Mouse (Mus musculus): ENCODE measurements around the gene Rnf115. TPM values are rescaled to one million over a fixed set of nuclear protein-coding genes. Genes with fewer than 3 reads are reported as not detected.

The Rnf115 gene
- total RNA-seq, 2 experiments from 2014 or later, result 56.0 to 62.3 TPM

- DNase-seq (ENCODE audit: extremely low spot score in 1 of 2, low spot score in 1 of 2), result no peak
These were observed 101.5 kb downstream of the Rnf115 start, which contains the start of the genes Pdzk1 and Cd160 for GRCm38 (mm10) chr3:96828984-96829383. Gene Pdzk1 (plus strand): TSS chr3:96829284. Gene Cd160 (minus strand): TSS chr3:96829351.

GRCm38 (mm10) chr3:96829856-96830255, 102.4 kb downstream of the Rnf115 start:
- no peak for DNase-seq (ENCODE audit: extremely low spot score in 1 of 2, low spot score in 1 of 2)

GRCm38 (mm10) chr3:96832930-96833329, 105.5 kb downstream of the Rnf115 start:
- DNase-seq (ENCODE audit: extremely low spot score in 1 of 2, low spot score in 1 of 2), result no peak

GRCm38 (mm10) chr3:96834587-96835348, 107.3 kb downstream of the Rnf115 start:
- no peak for DNase-seq (ENCODE audit: extremely low spot score in 1 of 2, low spot score in 1 of 2)

- no peak for DNase-seq (ENCODE audit: extremely low spot score in 1 of 2, low spot score in 1 of 2)
These were observed 109.0 kb downstream of the Rnf115 start for GRCm38 (mm10) chr3:96836414-96836813.

- no peak for DNase-seq (ENCODE audit: extremely low spot score in 1 of 2, low spot score in 1 of 2)
These were observed 111.7 kb downstream of the Rnf115 start for GRCm38 (mm10) chr3:96838996-96839645.

Other genes starting within 250 kb of the Rnf115 start
- gene Hfe2, start 202.5 kb upstream of the Rnf115 start, total RNA-seq (2021), result under 1 TPM in 1 of 2 experiments, not detected in 1; 0.12 TPM
- 10 to 100 TPM; 20.7 to 25.0 TPM for gene Txnip, start 169.7 kb upstream of the Rnf115 start, total RNA-seq (2021)
- not detected for gene Gm16253, start 150.7 kb upstream of the Rnf115 start, total RNA-seq (2021)
- 10 to 100 TPM; 23.8 to 29.7 TPM for gene Polr3gl, start 133.5 kb upstream of the Rnf115 start, total RNA-seq (2021)
- gene Ankrd34a, start 131.0 kb upstream of the Rnf115 start, total RNA-seq (2021), result 10 to 100 TPM; 50.9 to 62.3 TPM
- gene Lix1l, start 126.5 kb upstream of the Rnf115 start, total RNA-seq (2021), result 10 to 100 TPM; 29.2 to 29.4 TPM
- gene Rbm8a, start 97.7 kb upstream of the Rnf115 start, total RNA-seq (2021), result 10 to 100 TPM; 48.4 to 51.7 TPM
- gene Pex11b, start 92.3 kb upstream of the Rnf115 start, total RNA-seq (2021), result 10 to 100 TPM; 55.3 to 57.3 TPM
- under 1 TPM; 0.31 to 0.37 TPM for gene Gm42957, start 92.2 kb upstream of the Rnf115 start, total RNA-seq (2021)
- gene Itga10, start 82.1 kb upstream of the Rnf115 start, total RNA-seq (2021), result 1 to 10 TPM; 1.1 to 1.7 TPM
- 1 to 10 TPM; 5.3 to 6.2 TPM for gene Ankrd35, start 57.5 kb upstream of the Rnf115 start, total RNA-seq (2021)
- 10 to 100 TPM; 24.6 to 27.0 TPM for gene Pias3, start 31.3 kb upstream of the Rnf115 start, total RNA-seq (2021)
- gene Nudt17, start 19.1 kb upstream of the Rnf115 start, total RNA-seq (2021), result 10 to 100 TPM; 13.2 to 16.7 TPM
- 10 to 100 TPM; 24.7 to 24.9 TPM for gene Polr3c, start within 50 bp of the Rnf115 start, total RNA-seq (2021)
- under 1 TPM; 0.22 to 0.35 TPM for gene Pdzk1, start 101.6 kb downstream of the Rnf115 start, total RNA-seq (2021)
- not detected for gene Cd160, start 101.7 kb downstream of the Rnf115 start, total RNA-seq (2021)
- gene Gja5, start 177.0 kb downstream of the Rnf115 start, total RNA-seq (2021), result 1 to 10 TPM in 1 of 2 experiments, under 1 TPM in 1; 0.70 to 1.2 TPM
- 10 to 100 TPM; 39.3 to 46.1 TPM for gene Gpr89, start 177.7 kb downstream of the Rnf115 start, total RNA-seq (2021)
- not detected for gene Gja8, start 198.4 kb downstream of the Rnf115 start, total RNA-seq (2021)

Data from layer of hippocampus, postnatal 25 days (tissue).